Comparison of ENCODE assay signal across 8 mouse cellular contexts in genomic region chr1:72211701-72212699, GRCm38 (mm10). TPM values are rescaled to one million over a fixed set of nuclear protein-coding genes. Genes with fewer than 3 reads are reported as not detected.
DNase-seq lines count a peak whose midpoint lies in the region; ATAC-seq and TF ChIP-seq lines count a peak whose summit lies in the region.

TSS of gene Mreg (minus strand) at chr1:72212307.

- 0 out of 2 replicates have a peak, but pooled peaks have one; percentile 30 for TF ChIP-seq CTCF in thymus, adult 2 months (IDR thresholded peaks at IDR 0.05; ENCODE audit: borderline replicate concordance, control insufficient read depth, extremely low read depth, insufficient read depth, low read length, poor library complexity)

- peaks cover 4% of the 10 kb centered on the region; the same call in 1 of the 2 replicates for H3K27me3 ChIP-seq in thymus, adult 2 months (ENCODE audit: control insufficient read depth, insufficient read depth, low read length)
- peaks cover 17% of the 10 kb centered on the region; the same call in 1 of the 2 replicates for H3K27me3 ChIP-seq in embryonic facial prominence, embryonic 10.5 days (replicated peaks; ENCODE audit: low read depth, poor library complexity, severe bottlenecking)
- peaks cover 37% of the 10 kb centered on the region for H3K27me3 ChIP-seq in liver, embryonic 13.5 days
- H3K27me3 ChIP-seq in stomach, embryonic 15.5 days (replicated peaks): no peaks in the 10 kb centered on the region

- peak; percentile 68 for ATAC-seq in liver, embryonic 13.5 days (ENCODE audit: low read depth)
- peak; percentile 75; the same call in 1 of the 2 replicates for ATAC-seq in stomach, embryonic 15.5 days (ENCODE audit: insufficient read depth, low FRiP score, low read depth)

- H3K4me1 ChIP-seq in thymus, adult 2 months (replicated peaks; ENCODE audit: control insufficient read depth, insufficient read depth, low read length): peaks cover 5% of the 10 kb centered on the region; the same call in 1 of the 2 replicates
- H3K4me1 ChIP-seq in embryonic facial prominence, embryonic 10.5 days: peaks cover 32% of the 10 kb centered on the region
- peaks cover 3% of the 10 kb centered on the region for H3K4me1 ChIP-seq in liver, embryonic 13.5 days (replicated peaks)
- H3K4me1 ChIP-seq in stomach, embryonic 15.5 days: 0 out of 2 replicates have a peak, but pooled peaks cover 13% of the 10 kb centered on the region

- peak within 1 kb of the TSS; percentile 67 for H3K9ac ChIP-seq in liver, embryonic 13.5 days
- peak within 1 kb of the TSS; percentile 39 for H3K9ac ChIP-seq in stomach, embryonic 15.5 days

- TF ChIP-seq POLR2A in thymus, adult 2 months (IDR thresholded peaks at IDR 0.05; ENCODE audit: control insufficient read depth, extremely low read depth, insufficient read depth, low read length, poor library complexity): no peak

- no peak within 1 kb of the TSS for H3K27ac ChIP-seq in thymus, adult 2 months (ENCODE audit: control insufficient read depth, insufficient read depth, low read length)
- peak within 1 kb of the TSS; percentile 87 for H3K27ac ChIP-seq in embryonic facial prominence, embryonic 10.5 days (replicated peaks)
- no peak within 1 kb of the TSS for H3K27ac ChIP-seq in liver, embryonic 13.5 days
- no peak within 1 kb of the TSS for H3K27ac ChIP-seq in stomach, embryonic 15.5 days

- H3K9me3 ChIP-seq in embryonic facial prominence, embryonic 10.5 days: no peaks in the 10 kb centered on the region
- H3K9me3 ChIP-seq in liver, embryonic 13.5 days (replicated peaks): no peaks in the 10 kb centered on the region
- H3K9me3 ChIP-seq in stomach, embryonic 15.5 days: no peaks in the 10 kb centered on the region

- peak within 1 kb of the TSS; percentile 38 for H3K4me3 ChIP-seq in thymus, adult 2 months (ENCODE audit: control insufficient read depth, insufficient read depth, low read length)
- H3K4me3 ChIP-seq in embryonic facial prominence, embryonic 10.5 days: peak within 1 kb of the TSS; percentile 85
- H3K4me3 ChIP-seq in liver, embryonic 13.5 days (replicated peaks): peak within 1 kb of the TSS; percentile 63
- H3K4me3 ChIP-seq in stomach, embryonic 15.5 days (replicated peaks): peak within 1 kb of the TSS; percentile 67

- DNase-seq in thymus, adult 2 months: peak; percentile 41
- no peak for DNase-seq in thymus, adult 18-20 months
- peak; percentile 80 for DNase-seq in embryonic facial prominence, embryonic 10.5 days (ENCODE audit: low spot score)
- peak; percentile 55 to 61 for DNase-seq in heart, adult 9 months (ENCODE audit: low spot score in 2 of 2)
- DNase-seq in kidney, adult 9 months: peak; percentile 52
- peak; percentile 13 for DNase-seq in liver, embryonic 13.5 days
- DNase-seq in neural tube, embryonic 10.5 days (ENCODE audit: extremely low spot score, low spot score): peak; percentile 76

- under 1% methylated on average over 89 of the region's 89 CpGs for WGBS in thymus, adult 2 months
- WGBS in embryonic facial prominence, embryonic 10.5 days: under 1% methylated on average over 89 of the region's 89 CpGs
- WGBS in liver, embryonic 13.5 days (ENCODE audit: insufficient replicate concordance): under 1% methylated on average over 84 of the region's 89 CpGs
- under 1% methylated on average over 79 of the region's 89 CpGs for WGBS in stomach, embryonic 15.5 days

- peak within 1 kb of the TSS; percentile 79 for H3K4me2 ChIP-seq in liver, embryonic 13.5 days
- peak within 1 kb of the TSS; percentile 100 for H3K4me2 ChIP-seq in stomach, embryonic 15.5 days

- H3K36me3 ChIP-seq in thymus, adult 2 months (ENCODE audit: control insufficient read depth, insufficient read depth, low read length): no peaks in the 10 kb centered on the region
- no peaks in the 10 kb centered on the region for H3K36me3 ChIP-seq in embryonic facial prominence, embryonic 10.5 days (replicated peaks)
- H3K36me3 ChIP-seq in liver, embryonic 13.5 days: no peaks in the 10 kb centered on the region
- H3K36me3 ChIP-seq in stomach, embryonic 15.5 days: no peaks in the 10 kb centered on the region

RNA-seq across cellular contexts. Expression of gene Mreg, which starts in this region (rescaled TPM):
- polyA plus RNA-seq in thymus, adult 2 months (2012; rRNA removed): 20.6 and 28.0 TPM in 2 replicates
- polyA plus RNA-seq in embryonic facial prominence, embryonic 10.5 days (2016; fragmentation: Nextera tagmentation; extraction: Ambion mirVana): 20.3 and 21.1 TPM in 2 replicates
- 5.1 and 7.8 TPM in 2 replicates for polyA plus RNA-seq in liver, embryonic 13.5 days (2015; fragmentation: Nextera tagmentation; extraction: Ambion mirVana)
- 8.5 and 9.7 TPM in 2 replicates for polyA plus RNA-seq in stomach, embryonic 15.5 days (2015; fragmentation: Nextera tagmentation; extraction: Ambion mirVana)

Comparison
In these comparisons a context has a peak if more than half of its experiments do, and no peak if none do; other contexts are left out.
1. DNase-seq: peak in thymus, adult 2 months (single experiment), embryonic facial prominence, embryonic 10.5 days (single experiment), heart, adult 9 months (2 of 2), kidney, adult 9 months (single experiment), liver, embryonic 13.5 days (single experiment) and neural tube, embryonic 10.5 days (single experiment); none in thymus, adult 18-20 months (0 of 2).
2. Peak in every context shown above with its lines, with median percentiles within 50 percentile points of each other: H3K4me3 ChIP-seq.